Mouse (Mus musculus) hematopoietic stem cell, adult 5-6 weeks (primary cell): ENCODE data around the gene Coq8a. TPM values are rescaled to one million over a fixed set of nuclear protein-coding genes. Genes with fewer than 3 reads are reported as not detected.

Experiments used
- ATAC-seq, 2 experiments: fragments of 125-278 bp in 1 of 2; replicated peaks in 1 of 2; 2 replicates each; pipeline ENCODE4 v1.8.0; 2016 to 2017; ENCODE audit warnings: inconsistent platforms in 2 of 2, mild to moderate bottlenecking in 2 of 2, moderate number of reproducible peaks in 2 of 2, low read depth in 1 of 2, moderate TSS enrichment in 1 of 2; ENCODE audit not compliant: low FRiP score in 2 of 2, poor library complexity in 2 of 2, severe bottlenecking in 2 of 2, insufficient read depth in 1 of 2, low TSS enrichment in 1 of 2
- total RNA-seq: library from RNA; stranded (forward); fragments of 172-1452, 232-1000 nt; gene quantifications from 2 replicates; pipeline ENCODE4 v1.2.3, GENCODE M21; 2017

Coq8a gene
- total RNA-seq, 1 experiment from 2014 or later: 34.0 TPM

- ATAC-seq: no peak
Observed at GRCm38 (mm10) chr1:180161566-180162355, 37.6 kb downstream of the Coq8a start.

- no peak for ATAC-seq
Observed at GRCm38 (mm10) chr1:180161160-180161559, 38.2 kb downstream of the Coq8a start.

GRCm38 (mm10) chr1:180160545-180160944 lies 38.9 kb downstream of the Coq8a start:
- no peak for ATAC-seq

GRCm38 (mm10) chr1:180158648-180159047 lies 40.8 kb downstream of the Coq8a start:
- ATAC-seq: no peak

- no peak for ATAC-seq
Observed at GRCm38 (mm10) chr1:180151191-180151590, 48.2 kb downstream of the Coq8a start.

GRCm38 (mm10) chr1:180148563-180148962 lies 50.8 kb downstream of the Coq8a start:
- no peak for ATAC-seq

- peak; percentile 45 to 49; a peak in 2 of 4 replicates for ATAC-seq
Observed at GRCm38 (mm10) chr1:180148036-180148435, 51.4 kb downstream of the Coq8a start.

- no peak for ATAC-seq
Observed at GRCm38 (mm10) chr1:180140970-180141369, 58.4 kb downstream of the Coq8a start.

- ATAC-seq: no peak
Observed at GRCm38 (mm10) chr1:180139158-180139557, 60.2 kb downstream of the Coq8a start.

- ATAC-seq: no peak
Observed at GRCm38 (mm10) chr1:180132187-180132586, 67.2 kb downstream of the Coq8a start.

GRCm38 (mm10) chr1:180131402-180131801 lies 68.0 kb downstream of the Coq8a start:
- no peak for ATAC-seq

GRCm38 (mm10) chr1:180128077-180128792 lies 71.2 kb downstream of the Coq8a start:
- no peak for ATAC-seq

GRCm38 (mm10) chr1:180118233-180118632 lies 81.2 kb downstream of the Coq8a start:
- ATAC-seq: no peak

GRCm38 (mm10) chr1:180116525-180116924 lies 82.9 kb downstream of the Coq8a start:
- no peak for ATAC-seq

Other genes starting within 250 kb of the Coq8a start
- gene Cdc42bpa, start 239.1 kb downstream of the Coq8a start, total RNA-seq: 18.7 and 32.5 TPM in 2 replicates
- 23.6 and 34.0 TPM in 2 replicates for gene Psen2, start 63.8 kb upstream of the Coq8a start, total RNA-seq
- 25.3 and 26.5 TPM in 2 replicates for gene Itpkb, start 130.9 kb upstream of the Coq8a start, total RNA-seq